Comparison of ENCODE assay signal across 15 mouse cellular contexts in the genomic region with DNA sequence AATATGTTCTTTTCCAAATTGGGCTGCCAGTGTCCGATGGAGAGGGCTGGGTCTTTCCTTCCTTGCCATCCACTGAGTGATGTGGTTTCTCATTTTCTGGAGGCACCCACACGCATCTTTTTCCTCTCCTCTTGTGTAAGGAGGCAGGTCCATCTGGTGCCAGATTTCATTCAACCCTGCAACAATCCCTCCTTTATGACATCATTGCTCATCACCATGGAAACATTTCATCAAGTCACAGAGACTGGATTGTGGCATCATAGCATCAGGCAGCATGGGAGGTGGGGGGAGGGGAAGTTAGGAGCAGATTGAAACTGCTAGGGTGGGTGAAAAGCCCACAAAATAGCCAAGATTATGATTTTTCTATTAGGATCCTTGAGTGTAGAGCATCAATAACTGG. TPM values are rescaled to one million over a fixed set of nuclear protein-coding genes. Genes with fewer than 3 reads are reported as not detected.
A peak's percentile ranks its signal among the peaks of the same experiment; 100 is the strongest.
DNase-seq lines count a peak whose midpoint lies in the region; ATAC-seq and TF ChIP-seq lines count a peak whose summit lies in the region.
"Had no signal": no experiment of that assay in that cellular context is flagged by ENCODE, and none has a peak within 500 bp of the region (broad histone marks: within the 10 kb centered on the region; RNA-seq: fewer than 3 reads in every experiment).

No protein-coding gene starts in this region.

- no peak for ATAC-seq in midbrain, embryonic 15.5 days (replicated peaks)
- 0 out of 2 replicates have a peak, but pooled peaks have one; percentile 34 for ATAC-seq in hindbrain, embryonic 14.5 days (ENCODE audit: low FRiP score)
- ATAC-seq in midbrain, embryonic 14.5 days (ENCODE audit: low FRiP score, low TSS enrichment) = no peak
- ATAC-seq in megakaryocyte progenitor cell, adult 5-6 weeks (replicated peaks; ENCODE audit: poor library complexity) = no peak

- TF ChIP-seq POLR2A in thymus, adult 2 months (IDR thresholded peaks at IDR 0.05; ENCODE audit: control insufficient read depth, extremely low read depth, insufficient read depth, low read length, poor library complexity) = no peak

- peaks cover 9% of the 10 kb centered on the region; the same call in 1 of the 2 replicates for H3K27me3 ChIP-seq in midbrain, embryonic 10.5 days (ENCODE audit: low read depth, poor library complexity, severe bottlenecking)
- H3K27me3 ChIP-seq in midbrain, embryonic 15.5 days (replicated peaks) = no peaks in the 10 kb centered on the region
- peaks cover 40% of the 10 kb centered on the region for H3K27me3 ChIP-seq in forebrain, embryonic 10.5 days (ENCODE audit: poor library complexity, severe bottlenecking)
- 0 out of 2 replicates have a peak, but pooled peaks cover 4% of the 10 kb centered on the region for H3K27me3 ChIP-seq in hindbrain, embryonic 14.5 days (ENCODE audit: control insufficient read depth, insufficient read depth, low read length)
- no peaks in the 10 kb centered on the region for H3K27me3 ChIP-seq in midbrain, embryonic 14.5 days (ENCODE audit: control insufficient read depth, insufficient read depth, low read length)
- H3K27me3 ChIP-seq in thymus, adult 2 months (ENCODE audit: control insufficient read depth, insufficient read depth, low read length) = no peaks in the 10 kb centered on the region
- H3K27me3 ChIP-seq: embryonic facial prominence, embryonic 13.5 days; kidney, embryonic 15.5 days; limb, embryonic 12.5 days had no signal

- no peaks in the 10 kb centered on the region for H3K36me3 ChIP-seq in midbrain, embryonic 10.5 days
- H3K36me3 ChIP-seq in midbrain, embryonic 15.5 days (replicated peaks) = no peaks in the 10 kb centered on the region
- no peaks in the 10 kb centered on the region for H3K36me3 ChIP-seq in forebrain, embryonic 10.5 days (replicated peaks)
- no peaks in the 10 kb centered on the region for H3K36me3 ChIP-seq in hindbrain, embryonic 14.5 days (replicated peaks; ENCODE audit: control insufficient read depth, insufficient read depth)
- no peaks in the 10 kb centered on the region for H3K36me3 ChIP-seq in midbrain, embryonic 14.5 days (ENCODE audit: control insufficient read depth, insufficient read depth, low read length)
- H3K36me3 ChIP-seq in thymus, adult 2 months (ENCODE audit: control insufficient read depth, insufficient read depth, low read length) = no peaks in the 10 kb centered on the region
- H3K36me3 ChIP-seq: embryonic facial prominence, embryonic 13.5 days; kidney, embryonic 15.5 days; limb, embryonic 12.5 days had no signal

- H3K4me3 ChIP-seq in midbrain, embryonic 10.5 days = no peak overlapping the region
- H3K4me3 ChIP-seq in midbrain, embryonic 15.5 days = no peak overlapping the region
- H3K4me3 ChIP-seq in forebrain, embryonic 10.5 days = no peak overlapping the region
- H3K4me3 ChIP-seq in hindbrain, embryonic 14.5 days (replicated peaks; ENCODE audit: low read length) = no peak overlapping the region
- no peak overlapping the region for H3K4me3 ChIP-seq in midbrain, embryonic 14.5 days (replicated peaks; ENCODE audit: low read depth, low read length)
- H3K4me3 ChIP-seq in thymus, adult 2 months (ENCODE audit: control insufficient read depth, insufficient read depth, low read length) = no peak overlapping the region
- H3K4me3 ChIP-seq: embryonic facial prominence, embryonic 13.5 days; kidney, embryonic 15.5 days; limb, embryonic 12.5 days had no signal

- peak overlapping the region; percentile 74 for H3K27ac ChIP-seq in midbrain, embryonic 10.5 days (replicated peaks)
- no peak overlapping the region for H3K27ac ChIP-seq in midbrain, embryonic 15.5 days
- peak overlapping the region; percentile 66; the same call in 1 of the 2 replicates for H3K27ac ChIP-seq in forebrain, embryonic 10.5 days
- no peak overlapping the region for H3K27ac ChIP-seq in hindbrain, embryonic 14.5 days
- no peak overlapping the region for H3K27ac ChIP-seq in midbrain, embryonic 14.5 days (replicated peaks; ENCODE audit: low read depth, low read length)
- H3K27ac ChIP-seq in thymus, adult 2 months (ENCODE audit: control insufficient read depth, insufficient read depth, low read length) = no peak overlapping the region
- H3K27ac ChIP-seq: embryonic facial prominence, embryonic 13.5 days; kidney, embryonic 15.5 days; limb, embryonic 12.5 days had no signal

- 57% methylated on average over 2 of the region's 2 CpGs for WGBS in midbrain, embryonic 10.5 days
- 22% methylated on average over 2 of the region's 2 CpGs for WGBS in midbrain, embryonic 15.5 days
- WGBS in forebrain, embryonic 10.5 days = 61% methylated on average over 2 of the region's 2 CpGs
- WGBS in hindbrain, embryonic 14.5 days = 22% methylated on average over 2 of the region's 2 CpGs
- 14% methylated on average over 2 of the region's 2 CpGs for WGBS in midbrain, embryonic 14.5 days
- 79% methylated on average over 2 of the region's 2 CpGs for WGBS in thymus, adult 2 months

- H3K9me3 ChIP-seq in midbrain, embryonic 10.5 days (replicated peaks) = no peaks in the 10 kb centered on the region
- H3K9me3 ChIP-seq in midbrain, embryonic 15.5 days = no peaks in the 10 kb centered on the region
- H3K9me3 ChIP-seq in forebrain, embryonic 10.5 days = peaks cover 4% of the 10 kb centered on the region; the same call in 1 of the 2 replicates
- H3K9me3 ChIP-seq in hindbrain, embryonic 14.5 days (ENCODE audit: control insufficient read depth, low read length) = no peaks in the 10 kb centered on the region
- no peaks in the 10 kb centered on the region for H3K9me3 ChIP-seq in midbrain, embryonic 14.5 days (ENCODE audit: control insufficient read depth, low read length)
- H3K9me3 ChIP-seq: embryonic facial prominence, embryonic 13.5 days; kidney, embryonic 15.5 days; limb, embryonic 12.5 days had no signal

- H3K9ac ChIP-seq in midbrain, embryonic 15.5 days = no peak overlapping the region
- H3K9ac ChIP-seq in hindbrain, embryonic 14.5 days = no peak overlapping the region
- no peak overlapping the region for H3K9ac ChIP-seq in midbrain, embryonic 14.5 days (replicated peaks; ENCODE audit: low read length)
- H3K9ac ChIP-seq: embryonic facial prominence, embryonic 13.5 days; kidney, embryonic 15.5 days; limb, embryonic 12.5 days; lung, embryonic 14.5 days had no signal

- peaks cover 41% of the 10 kb centered on the region for H3K4me1 ChIP-seq in midbrain, embryonic 10.5 days
- H3K4me1 ChIP-seq in midbrain, embryonic 15.5 days = peaks cover 16% of the 10 kb centered on the region
- H3K4me1 ChIP-seq in forebrain, embryonic 10.5 days = peaks cover 48% of the 10 kb centered on the region
- H3K4me1 ChIP-seq in hindbrain, embryonic 14.5 days (replicated peaks; ENCODE audit: control insufficient read depth, insufficient read depth, low read length) = peaks cover 11% of the 10 kb centered on the region
- peaks cover 17% of the 10 kb centered on the region for H3K4me1 ChIP-seq in midbrain, embryonic 14.5 days (ENCODE audit: control insufficient read depth, insufficient read depth, low read length)
- H3K4me1 ChIP-seq in thymus, adult 2 months (replicated peaks; ENCODE audit: control insufficient read depth, insufficient read depth, low read length) = no peaks in the 10 kb centered on the region
- H3K4me1 ChIP-seq: embryonic facial prominence, embryonic 13.5 days; kidney, embryonic 15.5 days had no signal

- TF ChIP-seq CTCF in thymus, adult 2 months (IDR thresholded peaks at IDR 0.05; ENCODE audit: borderline replicate concordance, control insufficient read depth, extremely low read depth, insufficient read depth, low read length, poor library complexity) = no peak

- peak; percentile 30 for DNase-seq in midbrain, embryonic 10.5 days (ENCODE audit: low spot score)
- DNase-seq in forebrain, embryonic 10.5 days (ENCODE audit: extremely low spot score, low spot score) = no peak
- no peak for DNase-seq in hindbrain, embryonic 14.5 days (ENCODE audit: low spot score)
- DNase-seq in midbrain, embryonic 14.5 days = peak; percentile 73
- no peak for DNase-seq in kidney, adult 18-20 months
- no peak for DNase-seq in thymus, adult 2 months
- DNase-seq: heart, postnatal 14 days; lung, embryonic 14.5 days had no signal

- no peak overlapping the region for H3K4me2 ChIP-seq in midbrain, embryonic 15.5 days
- H3K4me2 ChIP-seq in hindbrain, embryonic 14.5 days (replicated peaks) = no peak overlapping the region
- H3K4me2 ChIP-seq in midbrain, embryonic 14.5 days (ENCODE audit: low read length) = no peak overlapping the region
- H3K4me2 ChIP-seq: embryonic facial prominence, embryonic 13.5 days; kidney, embryonic 15.5 days; limb, embryonic 12.5 days; lung, embryonic 14.5 days had no signal

RNA-seq across cellular contexts. Expression of gene Sorcs3, which starts 35.1 kb away (rescaled TPM):
- polyA plus RNA-seq in midbrain, embryonic 10.5 days (2016; fragmentation: Nextera tagmentation; extraction: Ambion mirVana) = 0.99 and 1.9 TPM in 2 replicates
- polyA plus RNA-seq in midbrain, embryonic 15.5 days (2015; fragmentation: Nextera tagmentation; extraction: Ambion mirVana) = 17.3 and 19.1 TPM in 2 replicates
- 0.32 and 0.71 TPM in 2 replicates for polyA plus RNA-seq in forebrain, embryonic 10.5 days (2016; fragmentation: Nextera tagmentation; extraction: Ambion mirVana)
- polyA plus RNA-seq in hindbrain, embryonic 14.5 days (2014; fragmentation: Nextera tagmentation; extraction: Ambion mirVana) = 16.9 and 20.2 TPM in 2 replicates
- polyA plus RNA-seq in midbrain, embryonic 14.5 days (2014; fragmentation: Nextera tagmentation; extraction: Ambion mirVana) = 13.6 and 15.2 TPM in 2 replicates
- total RNA-seq in megakaryocyte progenitor cell, adult 5-6 weeks (2015) = not detected in 2 replicates
- 0.21 TPM in 1 of 2 replicates, not detected in the other for total RNA-seq in megakaryocyte progenitor cell, adult 5-6 weeks (2017)
- polyA plus RNA-seq in thymus, adult 2 months (2012; rRNA removed) = 0.18 and 0.32 TPM in 2 replicates
- total RNA-seq: gastrocnemius, adult 8-10 months; monocyte, adult 5-6 weeks had no signal

Comparison
In these comparisons a context has a peak if more than half of its experiments do, and no peak if none do; other contexts are left out.
1. H3K27ac ChIP-seq: peak in midbrain, embryonic 10.5 days (single experiment) and forebrain, embryonic 10.5 days (single experiment); none in midbrain, embryonic 15.5 days (single experiment), hindbrain, embryonic 14.5 days (single experiment), midbrain, embryonic 14.5 days (single experiment) and thymus, adult 2 months (single experiment).
2. DNase-seq: peak in midbrain, embryonic 10.5 days (single experiment) and midbrain, embryonic 14.5 days (single experiment); none in forebrain, embryonic 10.5 days (single experiment), hindbrain, embryonic 14.5 days (single experiment), kidney, adult 18-20 months (single experiment) and thymus, adult 2 months (single experiment).